Mouse (Mus musculus) embryo, embryonic 11.5 days (tissue): Measurements from ENCODE around the gene Atp2a2.
"Not testable (repeated sequence)": the region's sequence is repeated elsewhere in the genome, so short reads cannot be mapped to it uniquely, and the experiment has no call there.

ENCODE experiments used
- DNase-seq: peaks from one replicate; pipeline ENCODE4 v3.0.0-alpha.2; 2012; ENCODE audit warnings: low read depth, low spot score

Atp2a2 gene

GRCm38 (mm10) chr5:122451324-122451723, 50.7 kb downstream of the Atp2a2 start:
- no peak for DNase-seq

GRCm38 (mm10) chr5:122450913-122451317, 51.1 kb downstream of the Atp2a2 start:
- no peak for DNase-seq

- DNase-seq, result no peak
Observed at GRCm38 (mm10) chr5:122449946-122450345, 52.1 kb downstream of the Atp2a2 start.

GRCm38 (mm10) chr5:122448869-122449268, 53.2 kb downstream of the Atp2a2 start:
- no peak for DNase-seq

- no peak for DNase-seq
Observed at GRCm38 (mm10) chr5:122447857-122448256, 54.2 kb downstream of the Atp2a2 start.

GRCm38 (mm10) chr5:122445051-122445610, 56.9 kb downstream of the Atp2a2 start:
- DNase-seq, result no peak

GRCm38 (mm10) chr5:122444492-122444891, 57.5 kb downstream of the Atp2a2 start:
- no peak for DNase-seq

GRCm38 (mm10) chr5:122440095-122440630, 61.9 kb downstream of the Atp2a2 start:
- no peak for DNase-seq

GRCm38 (mm10) chr5:122439400-122440094, 62.5 kb downstream of the Atp2a2 start:
- DNase-seq, result no peak

- DNase-seq, result no peak
Observed at GRCm38 (mm10) chr5:122434541-122434940, 67.5 kb downstream of the Atp2a2 start.

GRCm38 (mm10) chr5:122431221-122431620, 70.8 kb downstream of the Atp2a2 start:
- DNase-seq, result no peak

- no peak for DNase-seq
Observed at GRCm38 (mm10) chr5:122430036-122430775, 71.8 kb downstream of the Atp2a2 start.

GRCm38 (mm10) chr5:122425550-122425949, 76.5 kb downstream of the Atp2a2 start:
- no peak for DNase-seq

GRCm38 (mm10) chr5:122423083-122423482, 78.9 kb downstream of the Atp2a2 start:
- DNase-seq, result no peak

- DNase-seq, result peak; percentile 77
Observed at GRCm38 (mm10) chr5:122422071-122422964, 79.7 kb downstream of the Atp2a2 start.

GRCm38 (mm10) chr5:122421271-122422068, 80.6 kb downstream of the Atp2a2 start, which contains the start of gene Anapc7:
Anapc7 (plus strand) TSS chr5:122421693.
- no peak for DNase-seq

GRCm38 (mm10) chr5:122420676-122421075, 81.3 kb downstream of the Atp2a2 start:
- DNase-seq, result not testable (repeated sequence)

- no peak for DNase-seq
Observed at GRCm38 (mm10) chr5:122415465-122415864, 86.6 kb downstream of the Atp2a2 start.

- DNase-seq, result no peak
Observed at GRCm38 (mm10) chr5:122414351-122414750, 87.7 kb downstream of the Atp2a2 start.

GRCm38 (mm10) chr5:122412826-122413225, 89.2 kb downstream of the Atp2a2 start:
- DNase-seq, result no peak
